Mouse (Mus musculus) monocyte, adult 2 months (primary cell): ENCODE data around the gene Sorl1.

Experiments used
- DNase-seq, 2 experiments: peaks; one replicate each; pipeline ENCODE4 v3.0.0; 2022; ENCODE audit warnings: low spot score in 2 of 2, low read depth in 1 of 2

Sorl1 gene

DNA sequence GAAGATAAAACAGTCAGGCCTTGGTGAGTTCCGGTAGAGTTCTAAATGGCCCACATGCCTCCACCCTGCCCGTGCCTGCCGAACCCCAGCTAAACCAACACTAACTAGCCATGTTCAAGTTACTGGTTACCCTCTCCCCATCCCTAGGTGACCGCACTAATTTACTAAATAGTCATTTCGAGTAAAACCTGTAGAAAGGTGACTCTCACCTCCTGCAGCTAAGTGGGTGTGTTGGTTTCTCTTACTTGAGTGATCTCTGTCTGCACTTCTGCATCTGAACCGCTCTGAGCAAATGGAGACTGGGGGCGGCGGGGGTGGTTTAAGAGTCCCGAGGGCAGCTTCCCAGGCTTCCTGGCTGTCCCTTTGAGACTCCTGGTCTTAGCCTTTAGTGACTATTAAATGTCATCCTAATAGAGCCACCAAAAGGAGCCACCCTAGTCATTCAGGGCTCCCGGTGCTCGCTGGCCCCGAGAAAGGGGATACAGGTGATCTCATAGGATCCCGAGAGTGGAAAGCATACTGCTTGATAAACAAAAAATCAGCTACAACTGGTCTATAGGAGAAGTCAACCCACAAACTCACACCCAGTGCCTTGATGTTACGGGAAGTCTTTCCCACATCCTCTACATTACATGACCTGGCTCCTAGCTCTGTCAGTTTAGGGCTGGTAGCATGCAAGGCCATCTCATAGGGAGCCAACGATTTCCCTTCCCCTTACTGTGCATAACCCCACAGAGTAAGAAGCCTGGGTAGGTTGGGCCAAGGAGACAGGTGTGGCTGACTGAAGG, 155.2 kb downstream of the Sorl1 start:
- no peak for DNase-seq

DNA sequence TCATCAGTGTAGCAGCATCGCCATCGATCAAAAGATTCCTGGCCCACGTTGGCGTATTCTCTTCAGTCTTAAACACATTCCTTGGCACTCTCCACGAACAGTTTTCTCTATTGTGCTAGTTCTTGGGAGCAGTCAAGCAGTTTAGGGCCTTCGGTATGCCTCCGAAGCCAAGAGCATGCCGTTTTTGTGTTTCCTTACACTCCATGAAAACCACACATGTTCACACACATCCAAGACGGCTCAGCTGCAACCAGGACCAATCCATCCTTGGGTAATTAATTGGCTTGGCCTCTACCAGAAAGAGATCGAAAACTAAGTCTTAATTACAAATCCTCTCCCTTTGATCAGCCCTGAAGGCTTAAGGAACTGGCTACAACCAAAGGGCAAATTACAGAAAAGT, 162.8 kb downstream of the Sorl1 start:
- DNase-seq, result no peak

DNA sequence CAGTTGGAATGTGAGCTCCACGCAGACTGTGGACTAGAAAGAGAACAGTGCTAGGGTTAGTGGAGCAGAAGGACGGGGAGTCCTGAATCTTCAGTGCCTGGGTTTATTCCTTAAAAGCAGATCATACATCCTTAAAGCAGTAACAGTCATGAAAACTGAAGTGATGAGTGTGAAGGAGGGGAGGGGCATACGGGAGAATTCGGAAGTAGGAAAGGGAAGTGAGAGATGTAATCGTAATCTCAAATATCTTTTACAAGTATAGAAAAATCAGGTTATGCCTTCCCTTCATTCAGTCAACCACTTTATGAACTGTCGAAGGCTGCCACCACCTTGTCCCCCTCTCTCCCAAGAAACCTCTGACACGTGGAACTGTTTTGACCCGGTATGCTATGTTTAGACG, 165.8 kb downstream of the Sorl1 start:
- no peak for DNase-seq

DNA sequence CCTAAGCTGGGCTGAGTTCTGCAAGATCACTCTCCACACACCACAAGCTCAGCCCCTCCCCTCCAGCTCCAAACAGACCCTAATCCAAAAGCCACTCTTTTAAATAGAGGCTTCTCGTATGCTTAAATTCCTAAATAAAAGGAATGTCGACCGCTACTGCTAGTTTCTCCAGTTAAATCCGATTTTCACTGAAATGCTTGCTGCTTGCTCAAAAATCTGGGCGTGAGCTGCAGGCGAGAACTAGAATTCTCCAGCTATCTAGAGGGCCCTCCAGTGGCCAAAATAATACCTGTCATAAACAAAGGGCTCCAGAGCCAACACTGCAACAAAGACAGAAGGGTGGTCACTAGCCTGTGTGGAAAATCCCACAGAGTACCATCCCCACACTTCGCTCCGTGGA, 170.6 kb downstream of the Sorl1 start:
- DNase-seq, result no peak

DNA sequence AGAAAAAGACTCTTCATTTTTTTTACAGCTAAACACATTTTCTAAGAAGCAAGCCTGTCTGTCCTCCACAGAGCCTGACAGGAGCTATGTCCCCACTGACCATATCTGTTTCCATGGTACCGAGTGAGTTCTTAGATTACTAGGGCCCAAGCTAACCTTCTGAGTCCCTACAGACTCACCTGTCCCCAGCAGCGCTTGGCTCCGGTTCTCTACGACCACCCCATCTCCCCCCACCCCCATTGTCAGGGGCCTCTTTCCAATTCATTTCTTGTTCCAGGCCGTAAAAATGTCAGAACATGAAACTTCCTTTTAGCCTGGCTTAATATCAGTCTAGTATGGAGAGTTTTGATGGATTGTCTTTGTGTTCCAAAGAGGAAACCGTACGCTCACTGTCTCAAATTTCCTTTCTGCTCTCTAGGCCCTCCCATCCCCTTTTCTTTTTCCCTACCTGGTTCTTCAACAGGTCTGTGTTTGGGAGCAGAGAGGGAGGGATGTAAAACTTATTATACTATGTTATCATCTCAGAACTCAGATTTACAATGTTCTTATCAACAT, 171.4 kb downstream of the Sorl1 start:
- DNase-seq, result no peak

DNA sequence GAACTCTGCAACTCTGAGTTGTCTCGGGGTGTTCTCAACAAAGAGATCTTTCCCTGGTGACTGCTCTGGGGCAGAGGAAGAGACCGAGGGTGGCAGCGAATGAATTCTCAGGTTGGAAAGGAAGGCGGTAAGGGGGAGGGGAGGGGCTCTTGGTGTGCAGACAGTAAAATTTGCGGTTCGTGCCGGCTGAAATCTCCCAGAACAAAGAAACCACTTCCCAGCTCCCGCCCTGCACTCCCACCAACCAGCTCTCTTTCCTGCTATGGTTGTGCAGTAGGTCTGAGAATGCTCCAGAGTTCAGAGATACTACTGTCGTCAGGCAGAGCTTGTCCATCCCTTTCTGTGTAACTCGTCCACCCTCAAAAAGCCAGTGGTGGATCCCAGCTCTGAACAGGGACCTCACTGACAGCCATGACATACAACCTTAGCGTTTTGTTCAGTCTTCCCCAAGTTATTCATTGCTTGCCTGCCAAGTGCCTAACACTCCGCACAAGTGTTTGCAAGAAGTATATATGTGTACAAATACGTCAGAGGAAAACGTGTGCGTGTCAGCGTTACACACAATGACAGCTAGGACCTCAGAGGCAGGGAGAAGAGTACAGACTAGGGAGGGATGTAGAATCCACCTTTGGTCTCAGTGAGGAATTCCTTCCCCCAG, 172.5 kb downstream of the Sorl1 start:
- DNase-seq, result no peak

DNA sequence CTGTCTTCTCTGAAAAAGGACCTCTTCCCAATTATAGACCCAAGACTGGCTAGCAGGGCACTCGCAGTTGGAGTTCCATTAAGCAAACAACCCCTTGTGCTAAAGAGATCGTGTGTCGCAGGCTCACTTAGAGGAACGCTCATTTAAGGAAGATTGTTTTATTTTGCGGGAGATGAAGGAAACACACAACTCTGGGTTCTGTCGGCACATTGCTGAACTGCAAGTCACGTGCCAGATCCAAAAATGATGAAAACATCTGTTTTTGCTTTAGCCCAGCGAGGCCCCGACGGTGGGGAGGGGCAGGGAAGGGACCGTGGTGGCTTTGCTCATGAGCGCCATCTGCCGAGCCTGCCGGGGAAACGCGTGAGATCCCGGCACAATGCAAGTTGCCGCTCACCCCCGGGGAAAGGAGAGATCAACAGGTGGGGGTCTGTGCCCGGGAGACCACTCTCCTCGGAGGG, 173.1 kb downstream of the Sorl1 start:
- peak; percentile 32 to 68 for DNase-seq

DNA sequence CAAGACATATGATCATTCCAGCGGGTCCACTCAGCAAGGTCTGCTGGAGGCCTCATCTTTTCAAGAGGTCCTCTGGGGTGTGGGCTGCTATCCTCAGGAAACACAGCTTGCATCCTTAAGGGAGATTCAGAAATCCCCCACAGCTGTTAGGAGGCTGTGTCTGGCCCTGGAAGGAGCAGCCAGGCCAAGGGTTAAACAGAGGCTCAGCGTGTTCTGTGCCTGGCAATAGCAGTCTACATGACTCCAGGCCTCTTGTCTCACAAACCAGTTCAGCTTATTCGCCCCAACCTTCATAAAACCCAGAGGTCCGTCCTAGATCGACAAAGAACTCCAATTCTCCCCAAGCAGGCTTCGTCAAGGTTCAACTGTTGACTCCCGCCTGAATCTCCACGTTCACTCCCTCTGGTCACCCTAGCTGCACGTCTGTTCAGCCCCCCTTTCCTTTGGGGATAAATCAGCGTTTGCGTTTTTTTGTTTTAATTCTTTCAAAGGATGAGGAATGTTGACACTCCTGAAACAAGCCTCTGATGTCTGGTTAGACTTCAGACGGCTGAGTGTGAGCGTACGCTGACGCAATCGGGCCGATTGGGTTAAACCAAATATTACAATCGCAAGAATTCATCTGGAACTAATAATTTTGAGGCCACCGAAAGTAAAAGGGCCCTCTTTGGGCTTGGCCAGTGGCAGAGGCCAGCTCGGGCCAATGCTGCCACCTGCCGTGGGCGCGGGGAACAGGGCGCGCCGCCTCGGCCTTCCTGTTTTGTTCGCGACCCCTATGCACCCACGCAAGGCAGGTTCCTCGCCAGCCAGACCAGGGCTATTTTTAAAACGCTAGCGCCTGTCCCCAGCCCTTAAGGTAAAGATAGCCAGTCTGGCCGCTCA, 173.7 kb downstream of the Sorl1 start:
- DNase-seq, result peak; percentile 14 to 58

DNA sequence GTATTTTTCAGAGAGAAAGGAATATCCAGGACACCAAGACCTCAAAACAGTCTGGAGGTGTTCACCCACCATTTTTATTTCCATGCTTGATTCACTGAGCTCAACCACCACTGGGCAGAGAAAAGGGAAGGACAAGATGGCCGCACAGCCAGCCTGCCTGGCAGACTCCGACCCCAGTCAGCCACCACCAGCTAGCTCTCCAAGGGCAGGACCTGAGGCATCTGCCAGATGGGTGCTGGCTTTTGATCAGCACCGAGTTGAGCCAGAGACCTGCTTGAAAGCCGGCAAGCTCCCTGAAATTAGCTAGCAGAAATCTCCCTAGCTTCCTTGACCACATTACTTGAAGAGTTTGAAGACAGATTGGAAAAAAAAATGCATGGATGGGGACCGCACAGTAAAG, 174.6 kb downstream of the Sorl1 start:
- no peak for DNase-seq

DNA sequence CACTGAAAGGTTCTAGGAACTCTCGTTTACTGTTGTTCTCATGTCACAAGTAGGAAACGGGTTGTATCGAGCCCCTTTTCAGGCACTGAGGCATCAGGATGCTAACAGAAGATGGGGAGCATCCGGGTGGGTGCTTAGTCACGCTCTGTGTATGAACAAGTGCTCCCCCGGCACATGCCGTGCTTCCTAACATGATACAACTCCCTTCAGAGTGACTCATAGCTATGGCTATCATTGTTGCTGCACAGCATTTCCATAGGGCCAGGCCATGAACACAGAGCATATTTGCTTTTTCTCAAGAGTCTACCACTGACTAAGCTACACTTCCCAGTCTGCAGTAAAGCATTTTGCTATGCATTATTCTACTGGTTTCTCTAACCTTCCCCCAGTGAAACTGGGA, 179.1 kb downstream of the Sorl1 start:
- DNase-seq, result no peak

DNA sequence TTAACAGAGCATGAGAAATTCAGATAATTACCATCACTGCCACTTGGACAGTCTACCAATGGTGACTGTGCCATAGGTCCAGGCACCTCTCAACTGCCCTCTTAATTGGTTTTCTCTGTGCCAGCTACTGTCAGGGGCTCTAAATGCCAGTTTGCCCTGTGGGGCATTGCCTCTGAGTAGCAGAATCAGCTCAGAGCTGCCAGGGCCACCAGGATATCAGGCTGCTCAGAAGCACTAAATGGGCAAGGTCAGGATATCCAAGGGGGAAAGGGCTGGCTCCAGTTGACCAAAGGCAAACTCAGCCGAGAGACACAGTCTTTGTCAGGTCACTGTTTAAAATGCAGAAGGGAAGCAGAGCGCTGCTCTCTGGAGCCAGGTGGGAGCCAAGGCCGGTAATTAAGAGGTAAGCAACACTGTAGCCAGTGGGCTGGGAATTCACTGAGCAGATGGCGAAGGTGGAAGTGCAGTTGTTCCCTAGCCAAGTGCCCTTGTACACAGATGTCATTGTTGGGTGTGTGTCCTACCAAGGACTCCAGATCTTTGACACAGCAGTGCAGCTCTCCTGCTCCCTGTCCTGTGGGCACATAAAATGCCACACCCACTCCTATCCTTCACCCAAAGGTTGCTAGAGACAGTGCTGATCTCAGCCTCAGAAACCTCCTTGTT, 181.0 kb downstream of the Sorl1 start:
- DNase-seq, result no peak

DNA sequence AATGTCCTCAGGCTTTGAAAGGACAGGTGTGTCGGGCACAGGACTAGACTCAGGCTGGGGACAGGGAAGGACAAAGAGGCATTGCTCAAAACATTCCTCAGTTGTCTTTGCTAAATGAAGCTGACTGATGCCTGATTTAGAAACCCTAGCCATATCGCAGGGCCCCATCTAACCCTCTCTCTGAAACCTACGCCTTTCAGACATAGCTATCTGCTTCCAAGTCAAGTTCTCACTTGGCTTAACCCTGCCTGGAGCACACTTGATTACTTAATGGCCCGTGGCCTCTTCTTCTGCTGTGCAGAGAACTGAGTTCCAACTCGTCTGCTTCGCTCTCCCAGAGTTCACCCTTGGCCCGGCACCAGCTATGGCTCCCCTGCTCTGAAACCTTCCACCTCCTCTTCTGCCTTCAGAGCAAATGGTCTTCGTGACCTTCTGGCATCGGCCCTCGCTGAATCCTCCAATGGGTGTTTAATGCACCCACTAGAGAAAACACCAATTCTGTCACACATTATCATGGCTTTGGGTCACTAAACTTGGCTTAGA, 183.7 kb downstream of the Sorl1 start:
- DNase-seq, result no peak

DNA sequence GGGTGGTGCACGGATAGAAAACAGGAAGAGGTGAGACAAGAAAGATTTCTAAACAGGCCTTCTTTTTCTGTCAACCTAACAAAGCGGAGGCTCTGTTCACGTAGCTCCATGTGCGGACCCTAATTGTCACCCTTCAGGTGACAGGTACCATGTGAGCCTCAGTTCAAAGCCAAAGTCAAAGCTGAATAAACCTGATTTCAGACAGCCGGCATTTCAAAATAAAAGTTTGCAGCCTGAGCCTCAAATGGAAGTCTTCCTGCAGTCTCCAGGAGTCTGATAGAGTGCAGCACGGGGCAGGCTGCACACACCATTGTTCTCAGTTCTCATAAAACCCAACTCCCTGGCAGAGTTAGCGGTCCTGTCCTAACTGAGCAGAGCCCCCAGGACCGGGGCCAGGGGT, 185.6 kb downstream of the Sorl1 start:
- no peak for DNase-seq

DNA sequence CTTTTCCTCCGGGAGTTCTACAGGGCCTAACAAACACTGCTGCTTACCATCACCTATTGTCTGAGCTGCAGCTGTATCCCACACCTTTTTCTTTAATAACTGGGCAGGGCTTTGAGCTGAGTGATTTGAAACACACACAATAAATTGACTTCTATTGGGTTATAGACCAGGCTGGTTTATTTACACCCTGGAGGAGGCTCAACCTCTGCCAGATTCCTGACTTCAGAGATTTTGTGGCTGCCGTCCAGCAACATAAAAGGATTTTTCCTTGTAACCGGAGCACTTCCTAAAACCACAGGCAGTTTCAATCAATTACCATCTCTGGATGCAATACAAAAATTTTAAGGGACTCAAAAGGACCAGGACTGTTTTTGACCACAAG, 186.1 kb downstream of the Sorl1 start:
- DNase-seq, result no peak

DNA sequence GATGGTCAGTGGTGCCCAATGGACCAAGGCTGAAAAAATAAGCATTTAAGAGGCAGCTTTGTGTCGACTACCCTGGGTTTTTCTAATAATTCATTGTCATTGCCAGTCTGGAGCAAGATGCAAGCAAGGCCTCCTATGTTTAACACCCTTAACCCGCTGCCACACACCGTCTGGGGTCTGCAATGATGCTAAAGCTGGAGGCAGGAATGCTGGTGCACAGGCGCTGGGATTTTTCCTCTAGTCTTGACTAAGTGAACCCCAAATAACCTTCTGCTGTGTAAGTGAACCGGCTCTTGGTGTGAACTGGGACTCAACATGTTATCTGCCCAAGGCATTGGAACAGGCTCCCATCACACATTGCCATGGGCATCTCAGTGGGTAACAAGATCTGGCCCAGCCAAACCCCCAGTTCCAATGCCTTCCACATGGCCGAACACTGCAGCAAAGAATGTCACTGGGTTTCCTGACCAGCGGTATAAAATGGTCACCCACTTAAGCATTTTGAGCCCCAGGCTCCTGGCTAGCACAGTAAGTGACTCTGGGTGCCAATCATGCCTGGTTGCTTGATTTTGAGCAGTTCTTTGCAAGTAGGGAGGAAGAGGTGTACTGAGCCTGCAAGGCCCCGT, 186.6 kb downstream of the Sorl1 start:
- DNase-seq, result no peak

DNA sequence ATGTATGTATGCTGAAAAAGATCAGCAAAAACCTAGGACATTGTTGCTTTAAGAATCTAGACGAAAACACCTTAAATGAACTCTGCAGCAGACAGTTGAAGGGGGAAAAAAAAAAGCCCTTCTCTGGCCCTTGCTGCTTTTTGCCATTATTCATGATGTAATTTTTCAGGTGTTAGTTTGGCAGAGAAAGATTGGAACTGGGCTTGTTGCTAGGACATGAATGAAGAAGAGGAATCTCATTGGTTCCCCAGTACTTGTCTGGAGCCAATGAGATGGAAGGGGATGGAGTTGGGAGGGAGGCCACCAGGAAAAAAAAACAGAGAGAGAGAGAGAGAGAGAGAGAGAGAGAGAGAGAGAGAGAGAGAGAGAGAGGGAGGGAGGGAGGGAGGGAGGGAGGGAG, 187.5 kb downstream of the Sorl1 start:
- no peak for DNase-seq

DNA sequence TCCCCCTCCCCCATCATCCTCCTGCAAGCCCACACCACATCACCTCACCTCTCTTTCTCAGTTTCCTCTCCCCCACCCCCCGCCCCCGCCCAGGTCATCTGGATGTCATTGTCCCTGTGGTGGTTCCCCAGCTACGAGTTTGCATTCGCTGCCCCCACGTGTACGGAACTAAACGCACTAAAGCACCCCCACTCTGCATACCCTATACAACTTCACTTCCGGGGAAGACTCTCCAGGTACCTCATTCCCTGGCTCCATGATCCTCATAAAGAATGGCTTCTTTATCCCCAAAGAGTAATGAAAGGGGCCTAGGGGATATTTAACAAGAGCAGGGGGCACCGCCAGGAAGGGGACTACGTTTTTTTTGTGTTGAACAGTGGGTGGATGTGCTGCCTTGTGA, 188.1 kb downstream of the Sorl1 start:
- no peak for DNase-seq

DNA sequence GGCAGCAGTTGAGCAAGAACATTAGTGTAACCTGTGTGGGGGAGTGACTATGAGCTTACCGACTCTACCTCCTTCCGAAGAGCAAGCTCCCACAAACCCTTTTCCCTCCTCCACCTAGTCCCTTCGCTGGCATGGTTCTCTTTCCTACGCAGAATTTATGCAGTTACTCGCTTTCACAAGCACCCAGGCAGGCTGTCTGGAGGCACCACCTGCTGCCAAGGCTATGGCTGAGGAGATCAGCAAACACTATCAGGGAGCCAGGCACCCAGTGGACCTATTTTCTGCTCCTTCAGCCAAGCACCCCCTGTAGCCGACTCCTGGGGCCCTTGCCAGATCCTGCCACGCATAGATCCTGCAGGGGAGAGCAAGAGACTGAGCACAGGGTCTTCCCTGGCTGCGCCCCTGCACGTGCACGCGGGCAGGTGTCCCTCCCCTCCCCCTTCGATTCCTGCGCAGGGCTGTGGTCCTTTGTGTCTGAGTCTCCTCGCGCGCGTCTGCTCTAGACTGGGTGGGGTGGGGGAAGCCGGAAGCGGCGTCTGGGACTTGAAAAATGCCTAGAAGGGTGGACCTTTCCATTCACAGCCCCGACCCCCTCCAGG, 188.6 kb downstream of the Sorl1 start:
- no peak for DNase-seq

DNA sequence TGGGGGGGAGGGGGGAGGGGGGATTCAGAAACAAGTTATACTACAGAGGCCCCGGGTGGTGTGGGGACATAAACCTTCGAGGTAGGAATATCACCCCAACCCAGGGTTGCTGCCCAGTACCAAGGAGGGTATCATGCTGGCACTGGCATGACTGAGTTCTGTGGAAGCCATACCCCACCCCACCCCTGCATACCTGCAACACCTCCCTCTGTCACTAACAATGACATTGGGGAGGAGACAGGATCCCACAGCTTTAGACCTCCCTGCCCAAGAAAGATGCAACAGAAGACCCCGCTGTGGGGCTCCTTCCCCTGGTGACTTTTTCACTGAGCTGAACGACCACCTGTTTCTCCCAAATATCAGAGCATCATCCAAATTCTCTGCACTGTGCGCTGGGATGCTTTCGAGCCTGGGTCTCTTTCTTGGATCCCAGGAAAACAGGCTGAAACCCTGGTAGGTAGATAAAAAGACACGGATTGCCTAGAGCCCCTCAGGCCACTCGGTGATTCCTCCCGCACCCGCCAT, 189.2 kb downstream of the Sorl1 start:
- DNase-seq, result no peak

DNA sequence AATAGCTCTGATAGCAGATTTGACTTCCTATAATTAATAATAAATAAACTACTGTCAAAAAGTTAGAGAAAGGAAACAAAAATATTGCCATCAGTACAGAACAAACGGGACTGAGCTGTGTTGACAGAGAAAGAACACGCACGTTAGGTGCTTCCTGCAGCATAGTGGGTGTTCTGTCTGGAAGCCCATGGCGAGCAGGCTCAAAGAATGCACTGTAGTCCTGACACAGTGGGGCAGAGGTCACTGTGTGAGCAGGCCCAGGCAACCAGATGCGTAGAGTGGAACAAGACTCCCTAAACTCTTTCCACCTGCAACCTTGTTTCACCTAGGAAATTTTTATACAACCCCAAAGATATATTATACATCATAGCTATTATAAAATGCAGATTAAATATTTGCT, 194.1 kb downstream of the Sorl1 start:
- DNase-seq, result no peak
